Mouse (Mus musculus) limb, embryonic 14.5 days (tissue): ENCODE measurements at regions not wholly inside any gene's neighbourhood (a gene's known extent, or its start where the extent isn't known, plus 50 kb on each side); places are given as distances from the start of the nearest gene placed in this dataset.

Experiments used
- ATAC-seq: fragments of 200-750 bp; cut with Nextera tagmentation; 2 replicates; pipeline ENCODE4 v1.8.0; 2017; ENCODE audit warnings: low read depth, moderate number of reproducible peaks, moderate TSS enrichment; ENCODE audit not compliant: low FRiP score
- DNase-seq: peaks from one replicate; pipeline ENCODE4 v3.0.0-alpha.2; 2015; ENCODE audit warnings: low spot score
- H3K27ac ChIP-seq: fragments of 300-500 bp; sonication (generic); replicated peaks from 2 replicates; pipeline ENCODE4 v1.5.1; 2014; ENCODE audit warnings: low read depth, mild to moderate bottlenecking, low read length, moderate library complexity, mixed read lengths
- H3K27me3 ChIP-seq: fragments of 300-500 bp; sonication (generic); 2 replicates; pipeline ENCODE4 v1.6.1; 2014; ENCODE audit warnings: low read length, mixed read lengths; ENCODE audit not compliant: control insufficient read depth, insufficient read depth
- H3K36me3 ChIP-seq: fragments of 300-500 bp; sonication (generic); 2 replicates; pipeline ENCODE4 v1.6.1; 2014; ENCODE audit warnings: mild to moderate bottlenecking, low read length, moderate library complexity, mixed read lengths; ENCODE audit not compliant: control insufficient read depth, insufficient read depth
- H3K4me1 ChIP-seq: fragments of 300-500 bp; sonication (generic); 2 replicates; pipeline ENCODE4 v1.6.1; 2014; ENCODE audit warnings: antibody characterized with exemption, low read length, mixed read lengths; ENCODE audit not compliant: control insufficient read depth, insufficient read depth
- H3K4me2 ChIP-seq: fragments of 300-500 bp; sonication (generic); replicated peaks from 2 replicates; pipeline ENCODE4 v1.6.1; 2014; ENCODE audit warnings: low read depth, mild to moderate bottlenecking, low read length, moderate library complexity; ENCODE audit not compliant: severe bottlenecking
- H3K4me3 ChIP-seq: fragments of 300-500 bp; sonication (generic); replicated peaks from 2 replicates; pipeline ENCODE4 v1.5.1; 2014; ENCODE audit warnings: low read length
- H3K9ac ChIP-seq: fragments of 300-500 bp; sonication (generic); 2 replicates; pipeline ENCODE4 v1.6.1; 2014; ENCODE audit warnings: mild to moderate bottlenecking, low read depth, low read length, moderate library complexity; ENCODE audit not compliant: severe bottlenecking
- H3K9me3 ChIP-seq: fragments of 300-500 bp; sonication (generic); 2 replicates; pipeline ENCODE4 v1.6.1; 2016; ENCODE audit warnings: low read length; ENCODE audit not compliant: control insufficient read depth
- POLR2A ChIP-seq: fragments of 200-500 bp; IDR thresholded peaks from 2 replicates; pipeline ENCODE4 v1.8.0; 2012; ENCODE audit warnings: inconsistent platforms, mild to moderate bottlenecking, moderate library complexity, borderline replicate concordance; ENCODE audit not compliant: insufficient read depth, insufficient read length; ENCODE audit errors: extremely low read depth
- WGBS: fragments of 180-500 bp; shearing (Covaris S2); extraction: QIAGEN DNeasy Blood & Tissue Kit; methylation state at CpG from one replicate; pipeline ENCODE4 v1.1.7; 2014; 5-methylcytosine and 5-hydroxymethylcytosine counted together

- ATAC-seq (no peak), DNase-seq (no peak)
- H3K4me1 ChIP-seq, result no peaks in the 10 kb centered on the region
- 58% methylated on average over 3 of the region's 3 CpGs for WGBS
- no peak overlapping the region for H3K4me3 ChIP-seq
- no peaks in the 10 kb centered on the region for H3K36me3 ChIP-seq
- H3K9ac ChIP-seq, result no peak overlapping the region
- no peak overlapping the region for H3K4me2 ChIP-seq
- no peak for TF ChIP-seq POLR2A
- H3K27ac ChIP-seq, result no peak overlapping the region
- H3K27me3 ChIP-seq, result no peaks in the 10 kb centered on the region
- no peaks in the 10 kb centered on the region for H3K9me3 ChIP-seq
Measured at GRCm38 (mm10) chr2:51749247-51749646, 121.9 kb downstream of the Tas2r134 start.

GRCm38 (mm10) chr2:51752941-51753564, 125.7 kb downstream of the Tas2r134 start:
- no peak for DNase-seq
- 54% methylated on average over 12 of the region's 12 CpGs for WGBS
- Histone ChIP-seq H3K4me3 (no peak overlapping the region), H3K27ac (no peak overlapping the region), H3K4me2 (no peak overlapping the region), H3K9me3 (no peaks in the 10 kb centered on the region), H3K9ac (no peak overlapping the region), H3K4me1 (no peaks in the 10 kb centered on the region), H3K36me3 (no peaks in the 10 kb centered on the region), H3K27me3 (no peaks in the 10 kb centered on the region)
- no peak for ATAC-seq
- no peak for TF ChIP-seq POLR2A

GRCm38 (mm10) chr2:51753565-51754031, 126.3 kb downstream of the Tas2r134 start:
- no peak overlapping the region for H3K4me3 ChIP-seq

GRCm38 (mm10) chr2:51757361-51757760, 130.1 kb downstream of the Tas2r134 start:
- Histone ChIP-seq H3K9me3 (no peaks in the 10 kb centered on the region), H3K36me3 (no peaks in the 10 kb centered on the region), H3K27ac (no peak overlapping the region), H3K4me3 (no peak overlapping the region), H3K4me1 (no peaks in the 10 kb centered on the region), H3K9ac (no peak overlapping the region), H3K4me2 (no peak overlapping the region), H3K27me3 (no peaks in the 10 kb centered on the region)
- ATAC-seq, result no peak
- DNase-seq, result no peak
- WGBS, result 59% methylated on average over 1 of the region's 1 CpGs
- TF ChIP-seq POLR2A, result no peak

More at GRCm38 (mm10) chr2:51753565-51754031, 126.3 kb downstream of the Tas2r134 start:
- H3K4me2 ChIP-seq, result no peak overlapping the region
- H3K27me3 ChIP-seq, result no peaks in the 10 kb centered on the region
- no peaks in the 10 kb centered on the region for H3K9me3 ChIP-seq
- DNase-seq, result no peak
- no peak for ATAC-seq
- WGBS, result 38% methylated on average over 7 of the region's 7 CpGs
- TF ChIP-seq POLR2A, result no peak
- H3K27ac ChIP-seq, result no peak overlapping the region
- H3K4me1 ChIP-seq, result no peaks in the 10 kb centered on the region
- H3K36me3 ChIP-seq, result no peaks in the 10 kb centered on the region
- H3K9ac ChIP-seq, result no peak overlapping the region

- no peak overlapping the region for H3K4me2 ChIP-seq
Measured at GRCm38 (mm10) chr2:51758093-51758492, 130.8 kb downstream of the Tas2r134 start.

More at GRCm38 (mm10) chr2:51758093-51758492, 130.8 kb downstream of the Tas2r134 start:
- no peak overlapping the region for H3K27ac ChIP-seq
- no peaks in the 10 kb centered on the region for H3K27me3 ChIP-seq
- ATAC-seq (no peak), DNase-seq (no peak)
- no peak for TF ChIP-seq POLR2A
- no peaks in the 10 kb centered on the region for H3K36me3 ChIP-seq
- H3K9me3 ChIP-seq, result no peaks in the 10 kb centered on the region
- no peaks in the 10 kb centered on the region for H3K4me1 ChIP-seq
- H3K4me3 ChIP-seq, result no peak overlapping the region
- no peak overlapping the region for H3K9ac ChIP-seq
- 79% methylated on average over 8 of the region's 8 CpGs for WGBS
